Mouse (Mus musculus) midbrain, embryonic 15.5 days (tissue): ENCODE data around the gene Hrasls5. TPM values are rescaled to one million over a fixed set of nuclear protein-coding genes. Genes with fewer than 3 reads are reported as not detected.

Experiments used
- ATAC-seq: fragments of 200-750 bp; cut with Nextera tagmentation; replicated peaks from 2 replicates; pipeline ENCODE4 v1.8.0; 2017; ENCODE audit warnings: moderate TSS enrichment
- H3K27ac ChIP-seq: fragments of 300-500 bp; sonication (generic); 2 replicates; pipeline ENCODE4 v1.5.1; 2015; ENCODE audit warnings: mild to moderate bottlenecking, inconsistent platforms
- H3K27me3 ChIP-seq: fragments of 300-500 bp; sonication (generic); replicated peaks from 2 replicates; pipeline ENCODE4 v1.6.1; 2015; ENCODE audit warnings: inconsistent platforms
- H3K36me3 ChIP-seq: fragments of 300-500 bp; sonication (generic); replicated peaks from 2 replicates; pipeline ENCODE4 v1.6.1; 2015; ENCODE audit warnings: inconsistent platforms
- H3K4me1 ChIP-seq: fragments of 300-500 bp; sonication (generic); 2 replicates; pipeline ENCODE4 v1.6.1; 2015; ENCODE audit warnings: inconsistent platforms
- H3K4me2 ChIP-seq: fragments of 300-500 bp; sonication (generic); 2 replicates; pipeline ENCODE4 v1.6.1; 2015; ENCODE audit warnings: inconsistent platforms, mild to moderate bottlenecking, moderate library complexity
- H3K4me3 ChIP-seq: fragments of 300-500 bp; sonication (generic); 2 replicates; pipeline ENCODE4 v1.5.1; 2015; ENCODE audit warnings: mild to moderate bottlenecking, inconsistent platforms
- H3K9ac ChIP-seq: fragments of 300-500 bp; sonication (generic); 2 replicates; pipeline ENCODE4 v1.6.1; 2015; ENCODE audit warnings: mild to moderate bottlenecking, inconsistent platforms
- H3K9me3 ChIP-seq: fragments of 300-500 bp; sonication (generic); 2 replicates; pipeline ENCODE4 v1.6.1; 2016; ENCODE audit warnings: inconsistent platforms
- WGBS: fragments of 180-500 bp; shearing (Covaris S2); methylation state at CpG from one replicate; pipeline ENCODE4 v1.1.7; 2015; ENCODE audit warnings: mixed read lengths; 5-methylcytosine and 5-hydroxymethylcytosine counted together
- polyA plus RNA-seq: library from polyadenylated mRNA; unstranded; fragments of >200 nt; fragmentation: Nextera tagmentation; extraction: Ambion mirVana; gene quantifications from 2 replicates; pipeline ENCODE4 v1.2.1, GENCODE M21; 2015

Hrasls5 gene
- polyA plus RNA-seq, 1 experiment from 2014 or later = not detected

GRCm38 (mm10) chr19:7585764-7586163 lies 26.6 kb upstream of the Hrasls5 start:
- no peaks in the 10 kb centered on the region for H3K27me3 ChIP-seq
- WGBS = 93% methylated on average over 6 of the region's 6 CpGs
- no peaks in the 10 kb centered on the region for H3K4me1 ChIP-seq
- no peaks in the 10 kb centered on the region for H3K9me3 ChIP-seq
- no peak overlapping the region for H3K27ac ChIP-seq
- no peak overlapping the region for H3K4me2 ChIP-seq
- H3K36me3 ChIP-seq = no peaks in the 10 kb centered on the region
- H3K4me3 ChIP-seq = no peak overlapping the region
- ATAC-seq = no peak
- no peak overlapping the region for H3K9ac ChIP-seq

GRCm38 (mm10) chr19:7590795-7591194 lies 21.5 kb upstream of the Hrasls5 start:
- Histone ChIP-seq H3K4me2 (no peak overlapping the region), H3K36me3 (no peaks in the 10 kb centered on the region), H3K9me3 (no peaks in the 10 kb centered on the region), H3K4me3 (no peak overlapping the region), H3K9ac (no peak overlapping the region), H3K27me3 (no peaks in the 10 kb centered on the region), H3K4me1 (no peaks in the 10 kb centered on the region), H3K27ac (no peak overlapping the region)
- no peak for ATAC-seq

- Histone ChIP-seq H3K4me2 (no peak overlapping the region), H3K36me3 (no peaks in the 10 kb centered on the region), H3K9ac (no peak overlapping the region), H3K9me3 (no peaks in the 10 kb centered on the region), H3K4me1 (no peaks in the 10 kb centered on the region), H3K27ac (no peak overlapping the region), H3K27me3 (no peaks in the 10 kb centered on the region), H3K4me3 (no peak overlapping the region)
- ATAC-seq = no peak
- WGBS = 68% methylated on average over 3 of the region's 3 CpGs
These were observed 20.3 kb upstream of the Hrasls5 start for GRCm38 (mm10) chr19:7592018-7592417.

GRCm38 (mm10) chr19:7595534-7595933 lies 16.8 kb upstream of the Hrasls5 start:
- H3K27me3 ChIP-seq = no peaks in the 10 kb centered on the region
- no peaks in the 10 kb centered on the region for H3K4me1 ChIP-seq
- no peak for ATAC-seq
- no peak overlapping the region for H3K9ac ChIP-seq
- WGBS = 21% methylated on average over 2 of the region's 2 CpGs
- no peak overlapping the region for H3K4me3 ChIP-seq
- H3K36me3 ChIP-seq = no peaks in the 10 kb centered on the region
- H3K9me3 ChIP-seq = no peaks in the 10 kb centered on the region
- H3K27ac ChIP-seq = no peak overlapping the region
- no peak overlapping the region for H3K4me2 ChIP-seq

GRCm38 (mm10) chr19:7598481-7598880 lies 13.9 kb upstream of the Hrasls5 start:
- Histone ChIP-seq H3K4me3 (no peak overlapping the region), H3K4me1 (no peaks in the 10 kb centered on the region), H3K9me3 (no peaks in the 10 kb centered on the region), H3K27ac (no peak overlapping the region), H3K36me3 (no peaks in the 10 kb centered on the region), H3K4me2 (no peak overlapping the region), H3K27me3 (no peaks in the 10 kb centered on the region), H3K9ac (no peak overlapping the region)
- no peak for ATAC-seq
- 57% methylated on average over 4 of the region's 4 CpGs for WGBS

GRCm38 (mm10) chr19:7601551-7601950 lies 10.8 kb upstream of the Hrasls5 start:
- no peak overlapping the region for H3K4me3 ChIP-seq
- no peak overlapping the region for H3K9ac ChIP-seq
- no peaks in the 10 kb centered on the region for H3K9me3 ChIP-seq
- no peak overlapping the region for H3K27ac ChIP-seq
- H3K4me1 ChIP-seq = peaks cover 13% of the 10 kb centered on the region
- ATAC-seq = no peak
- H3K36me3 ChIP-seq = no peaks in the 10 kb centered on the region
- WGBS = 85% methylated on average over 4 of the region's 4 CpGs
- no peaks in the 10 kb centered on the region for H3K27me3 ChIP-seq
- H3K4me2 ChIP-seq = no peak overlapping the region

GRCm38 (mm10) chr19:7604107-7604506 lies 8.2 kb upstream of the Hrasls5 start:
- no peak for ATAC-seq
- Histone ChIP-seq H3K4me1 (peaks cover 23% of the 10 kb centered on the region), H3K36me3 (no peaks in the 10 kb centered on the region), H3K4me3 (no peak overlapping the region), H3K27ac (no peak overlapping the region), H3K9me3 (no peaks in the 10 kb centered on the region), H3K27me3 (no peaks in the 10 kb centered on the region), H3K4me2 (no peak overlapping the region), H3K9ac (no peak overlapping the region)
- WGBS = 93% methylated on average over 10 of the region's 10 CpGs

GRCm38 (mm10) chr19:7605013-7605412 lies 7.3 kb upstream of the Hrasls5 start:
- Histone ChIP-seq H3K9ac (no peak overlapping the region), H3K27ac (no peak overlapping the region), H3K9me3 (no peaks in the 10 kb centered on the region), H3K4me3 (no peak overlapping the region), H3K36me3 (no peaks in the 10 kb centered on the region), H3K4me2 (no peak overlapping the region), H3K4me1 (peaks cover 23% of the 10 kb centered on the region), H3K27me3 (no peaks in the 10 kb centered on the region)
- no peak for ATAC-seq

- Histone ChIP-seq H3K9me3 (no peaks in the 10 kb centered on the region), H3K27ac (peak overlapping the region; percentile 63), H3K4me3 (peak overlapping the region; percentile 35), H3K4me2 (peak overlapping the region; percentile 66), H3K4me1 (peaks cover 23% of the 10 kb centered on the region), H3K27me3 (no peaks in the 10 kb centered on the region), H3K9ac (peak overlapping the region; percentile 18; the same call in 1 of the 2 replicates), H3K36me3 (no peaks in the 10 kb centered on the region)
- peak; percentile 91 for ATAC-seq
- 3% methylated on average over 15 of the region's 15 CpGs for WGBS
These were observed 6.2 kb upstream of the Hrasls5 start for GRCm38 (mm10) chr19:7605930-7606783.

- Histone ChIP-seq H3K36me3 (no peaks in the 10 kb centered on the region), H3K4me2 (peak within 1 kb of the TSS; percentile 66), H3K9ac (peak within 1 kb of the TSS; percentile 18; the same call in 1 of the 2 replicates), H3K9me3 (no peaks in the 10 kb centered on the region), H3K4me3 (peak within 1 kb of the TSS; percentile 35), H3K27ac (peak within 1 kb of the TSS; percentile 63), H3K4me1 (peaks cover 28% of the 10 kb centered on the region), H3K27me3 (0 out of 2 replicates have a peak, but pooled peaks cover 4% of the 10 kb centered on the region)
- ATAC-seq = peak; percentile 72
- 7% methylated on average over 15 of the region's 15 CpGs for WGBS
These were observed 5.3 kb upstream of the Hrasls5 start, which contains the start of gene Lgals12 for GRCm38 (mm10) chr19:7606801-7607689. Gene Lgals12 (minus strand): TSS chr19:7607193.

- 89% methylated on average over 7 of the region's 7 CpGs for WGBS
- H3K4me3 ChIP-seq = no peak overlapping the region
- H3K27me3 ChIP-seq = peaks cover 4% of the 10 kb centered on the region; the same call in 1 of the 2 replicates
- no peaks in the 10 kb centered on the region for H3K36me3 ChIP-seq
- no peak overlapping the region for H3K4me2 ChIP-seq
- no peak for ATAC-seq
- no peaks in the 10 kb centered on the region for H3K9me3 ChIP-seq
- peaks cover 33% of the 10 kb centered on the region for H3K4me1 ChIP-seq
- H3K9ac ChIP-seq = no peak overlapping the region
- H3K27ac ChIP-seq = no peak overlapping the region
These were observed 4.6 kb upstream of the Hrasls5 start for GRCm38 (mm10) chr19:7607690-7608201.

- Histone ChIP-seq H3K27ac (no peak overlapping the region), H3K9ac (no peak overlapping the region), H3K4me3 (no peak overlapping the region), H3K27me3 (peaks cover 4% of the 10 kb centered on the region; the same call in 1 of the 2 replicates), H3K9me3 (no peaks in the 10 kb centered on the region), H3K4me1 (peaks cover 12% of the 10 kb centered on the region), H3K36me3 (no peaks in the 10 kb centered on the region), H3K4me2 (no peak overlapping the region)
- 83% methylated on average over 7 of the region's 7 CpGs for WGBS
- no peak for ATAC-seq
These were observed 810 bp downstream of the Hrasls5 start for GRCm38 (mm10) chr19:7613151-7613550.
